Mouse (Mus musculus) embryo, embryonic 10.5 days (tissue): ENCODE measurements around the gene Efnb1.
A peak's percentile ranks its signal among the peaks of the same experiment; 100 is the strongest.

Experiments used
- DNase-seq: peaks from one replicate; pipeline ENCODE4 v3.0.0-alpha.2; 2015; ENCODE audit warnings: low spot score

Efnb1 gene

GRCm38 (mm10) chrX:99153266-99153646 lies 17.3 kb downstream of the Efnb1 start:
- DNase-seq = no peak

DNA sequence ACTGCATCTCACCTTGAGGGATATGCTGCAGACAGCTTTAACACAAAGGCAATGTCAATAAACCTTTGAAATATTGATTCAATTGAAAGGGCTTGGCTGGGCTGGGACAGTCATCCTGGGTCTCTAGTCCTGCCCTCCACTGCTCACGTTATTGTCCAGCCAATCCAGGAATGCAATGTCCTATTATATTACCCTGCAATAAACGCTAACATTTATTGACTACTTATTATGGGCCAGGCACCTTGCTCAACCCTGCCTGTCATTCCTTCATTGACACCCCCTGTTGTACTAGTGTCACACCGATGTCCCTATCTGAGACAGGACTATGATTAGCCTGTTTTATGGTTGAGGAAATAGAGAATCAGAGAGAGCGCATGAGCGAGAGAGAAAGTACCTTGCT lies 18.4 kb downstream of the Efnb1 start:
- no peak for DNase-seq

DNA sequence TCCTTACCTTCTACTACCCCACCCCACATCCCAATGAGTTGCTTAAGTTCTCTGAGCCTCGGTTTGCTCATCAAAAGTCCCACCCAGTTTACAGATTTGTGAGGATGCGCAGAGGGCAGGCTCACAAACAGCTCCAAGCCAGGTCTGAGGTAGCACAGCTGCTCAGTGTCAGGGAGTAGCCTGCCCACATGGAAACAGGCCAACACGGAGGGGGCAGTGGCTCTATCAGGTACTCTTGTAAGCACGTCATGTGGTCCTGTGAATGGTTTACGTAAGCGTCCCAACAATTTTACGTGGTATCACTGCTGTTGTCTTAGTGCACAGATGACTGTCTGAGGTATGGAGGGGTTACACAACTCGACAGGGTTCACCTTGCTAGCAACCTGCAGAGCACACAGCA lies 23.1 kb downstream of the Efnb1 start:
- DNase-seq = no peak

DNA sequence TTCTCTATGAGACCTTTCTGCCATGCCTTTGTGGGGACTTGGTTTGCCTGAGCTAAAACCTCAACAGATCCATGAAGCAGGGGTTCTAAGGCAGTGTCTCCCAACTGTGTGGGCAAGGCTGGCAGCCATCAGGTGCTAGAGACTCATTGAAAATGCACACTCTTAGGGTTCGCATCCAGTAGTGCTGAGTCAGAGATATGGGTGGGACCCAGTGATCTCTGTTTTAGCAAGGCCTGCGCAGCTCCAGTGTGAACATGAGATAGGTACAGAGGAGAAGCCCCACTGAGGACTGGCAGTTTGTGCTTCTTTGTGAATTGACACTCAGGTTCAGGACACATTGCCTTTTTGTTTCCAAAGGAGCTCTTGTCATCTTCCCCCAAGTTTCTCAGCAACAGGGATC lies 28.2 kb downstream of the Efnb1 start:
- DNase-seq = no peak

DNA sequence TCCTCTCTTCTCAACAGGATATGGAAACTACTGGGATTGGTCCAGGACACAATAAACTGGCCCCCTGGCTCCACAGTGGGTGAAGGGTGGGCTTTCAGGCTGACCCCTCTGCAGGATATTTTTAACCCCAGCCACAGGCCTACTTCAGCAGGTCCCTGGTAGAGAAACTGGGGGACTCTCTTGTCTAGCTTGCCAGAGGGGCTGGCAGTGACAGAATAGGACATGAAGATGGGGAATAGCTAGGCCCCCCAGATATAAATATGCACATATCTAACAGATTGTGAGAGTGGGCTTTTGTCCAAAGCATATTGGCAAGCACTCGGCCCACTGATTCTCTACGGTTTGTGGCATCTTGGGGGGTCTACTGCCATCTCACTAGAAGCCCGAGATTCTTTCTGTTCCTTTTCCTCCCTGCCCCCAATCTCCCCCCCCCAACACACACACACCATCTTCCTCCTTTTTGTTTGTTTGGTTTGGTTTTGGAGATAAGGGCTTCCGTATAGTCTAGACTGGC lies 29.0 kb downstream of the Efnb1 start:
- no peak for DNase-seq

- no peak for DNase-seq
These were observed 31.1 kb downstream of the Efnb1 start for GRCm38 (mm10) chrX:99167014-99167413.

GRCm38 (mm10) chrX:99167550-99167949 lies 31.6 kb downstream of the Efnb1 start:
- no peak for DNase-seq

GRCm38 (mm10) chrX:99172301-99172700 lies 36.4 kb downstream of the Efnb1 start:
- DNase-seq = no peak

- no peak for DNase-seq
These were observed 49.2 kb downstream of the Efnb1 start for GRCm38 (mm10) chrX:99185081-99185596.

DNA sequence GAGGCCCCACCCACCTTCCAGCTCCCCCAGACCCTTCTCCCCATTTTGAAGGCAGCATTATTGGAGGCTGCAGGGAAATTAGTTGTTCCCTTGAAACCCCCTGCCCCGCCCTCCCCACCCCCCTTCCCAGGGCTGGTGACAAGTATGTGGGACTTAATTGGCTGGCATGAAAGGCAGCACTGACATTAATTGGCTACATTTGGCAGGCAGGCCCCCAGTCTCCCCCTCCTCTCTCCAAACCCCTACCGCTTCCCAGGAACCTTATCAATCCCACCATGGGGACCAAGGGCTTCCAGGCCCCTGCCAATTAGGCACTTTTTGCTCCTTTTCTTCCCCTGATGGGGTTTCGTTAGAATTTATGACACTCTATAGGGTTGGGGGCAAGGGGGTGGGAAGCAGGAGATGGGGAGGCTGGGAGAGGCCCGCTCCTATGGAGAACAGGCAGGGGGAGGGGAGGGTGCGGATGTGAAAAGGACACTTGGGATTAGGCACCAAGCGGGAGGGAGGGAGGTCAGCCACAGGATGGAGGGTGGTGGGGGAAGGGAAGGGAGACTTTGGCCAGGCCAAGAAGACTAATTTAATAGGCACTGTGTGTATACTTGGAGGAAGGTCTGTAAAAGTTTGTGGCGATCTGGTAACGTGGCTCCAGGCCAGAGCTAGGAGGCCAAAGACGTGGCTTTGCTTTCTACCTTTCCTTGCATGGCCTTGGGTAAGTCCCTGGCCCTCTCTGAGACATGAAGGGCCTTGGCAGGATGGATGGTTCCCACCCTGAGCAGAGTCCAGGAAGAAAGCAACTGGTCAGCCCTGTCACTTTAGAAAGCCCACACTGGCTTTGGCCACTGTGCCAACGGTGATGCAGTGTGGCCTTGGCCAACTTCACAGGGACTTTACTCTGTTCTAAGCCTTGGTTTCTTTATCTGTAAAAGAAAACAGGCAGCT lies 50.8 kb downstream of the Efnb1 start:
- peak; percentile 34 for DNase-seq

- no peak for DNase-seq
These were observed 55.6 kb downstream of the Efnb1 start for GRCm38 (mm10) chrX:99191441-99192087.

DNA sequence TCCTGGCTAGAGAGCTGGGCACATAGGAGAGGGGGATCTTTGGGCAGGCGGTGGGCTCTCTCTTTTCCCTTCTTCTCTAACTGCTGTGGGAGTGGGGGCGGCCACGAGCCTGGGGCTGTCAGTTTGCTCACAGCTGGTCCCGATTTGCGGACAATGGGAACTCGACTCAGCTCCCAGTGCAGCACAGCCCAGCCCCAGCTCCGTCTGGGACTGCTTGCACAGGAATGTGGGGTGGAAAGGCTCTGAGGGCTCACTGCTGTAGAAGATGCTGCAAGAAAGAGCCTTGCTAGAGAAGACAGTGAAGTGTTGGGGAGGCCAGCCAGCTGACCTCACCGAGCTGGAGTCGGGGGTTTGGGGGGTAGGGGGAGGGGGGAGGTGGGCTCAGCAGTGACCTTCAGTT lies 61.0 kb downstream of the Efnb1 start:
- no peak for DNase-seq

GRCm38 (mm10) chrX:99198532-99198931 lies 62.6 kb downstream of the Efnb1 start:
- no peak for DNase-seq
